Mouse (Mus musculus): Measurements from ENCODE around the gene Tanc2. TPM values are rescaled to one million over a fixed set of nuclear protein-coding genes. Genes with fewer than 3 reads are reported as not detected.

Gene Tanc2
- polyA plus RNA-seq, 1 experiment from 2014 or later = 24.1 TPM

Small RNA genes within 50 kb of the gene (microRNA-seq; reads per million reads assigned to microRNA genes)
- not detected for gene Gm23990

Other genes starting within 250 kb of the Tanc2 start
- gene March10, start 133.3 kb upstream of the Tanc2 start, polyA plus RNA-seq (2014; fragmentation: Nextera tagmentation; extraction: Ambion mirVana) = 0.28 TPM in 1 of 2 replicates, not detected in the other

All from heart, embryonic 14.5 days (tissue).